Mouse (Mus musculus): ENCODE results near the gene Slc2a4.

DNA sequence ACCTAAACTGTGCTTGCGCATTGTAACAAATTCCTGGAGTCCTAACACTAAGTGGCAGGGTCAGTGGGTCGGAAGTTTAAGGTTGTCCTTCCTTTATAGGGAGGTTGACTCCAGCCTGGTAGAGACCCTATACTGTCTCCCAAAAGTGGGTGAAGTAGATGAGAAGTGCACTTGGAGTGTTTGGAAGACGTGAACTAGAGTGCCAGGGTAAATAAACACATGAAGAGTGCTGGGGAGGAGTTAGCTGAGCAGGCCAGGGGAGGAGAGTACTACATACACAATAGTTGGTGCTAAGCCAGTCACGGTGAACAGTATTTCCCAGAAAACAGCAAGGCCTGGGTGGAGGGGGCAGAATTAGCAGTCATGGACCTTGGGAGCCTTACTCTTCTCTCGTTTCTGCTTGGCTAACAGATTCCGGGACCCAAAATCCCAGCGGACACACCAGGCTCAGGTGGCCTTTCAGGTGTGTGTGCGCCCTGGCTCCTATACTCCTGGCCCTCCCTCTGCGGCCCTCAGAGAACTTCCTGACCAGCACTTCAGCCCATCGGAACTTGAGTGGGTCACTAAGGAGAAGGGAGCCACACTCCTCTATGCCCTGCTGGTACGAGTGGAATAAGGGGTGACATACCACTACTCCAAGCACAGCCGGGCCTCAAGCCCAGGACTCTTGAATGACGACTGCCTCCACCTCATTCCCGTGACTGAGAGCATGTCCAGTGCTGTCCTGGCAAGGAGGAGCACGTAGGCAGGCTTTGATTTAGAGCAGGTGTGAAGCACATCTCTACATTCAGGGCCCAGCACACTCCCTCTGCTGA is 35.1 kb downstream of the Slc2a4 start:
- TF ChIP-seq POLR2A (IDR thresholded peaks at IDR 0.05; ENCODE audit: borderline replicate concordance, low read depth, low read length) (no peak), CTCF (IDR thresholded peaks at IDR 0.05; ENCODE audit: low read depth, low read length) (no peak)
